Mouse (Mus musculus): ENCODE measurements around the gene Ebf1. TPM values are rescaled to one million over a fixed set of nuclear protein-coding genes. Genes with fewer than 3 reads are reported as not detected.

The Ebf1 gene
- polyA plus RNA-seq, 1 experiment from 2014 or later = 11.6 TPM

DNA sequence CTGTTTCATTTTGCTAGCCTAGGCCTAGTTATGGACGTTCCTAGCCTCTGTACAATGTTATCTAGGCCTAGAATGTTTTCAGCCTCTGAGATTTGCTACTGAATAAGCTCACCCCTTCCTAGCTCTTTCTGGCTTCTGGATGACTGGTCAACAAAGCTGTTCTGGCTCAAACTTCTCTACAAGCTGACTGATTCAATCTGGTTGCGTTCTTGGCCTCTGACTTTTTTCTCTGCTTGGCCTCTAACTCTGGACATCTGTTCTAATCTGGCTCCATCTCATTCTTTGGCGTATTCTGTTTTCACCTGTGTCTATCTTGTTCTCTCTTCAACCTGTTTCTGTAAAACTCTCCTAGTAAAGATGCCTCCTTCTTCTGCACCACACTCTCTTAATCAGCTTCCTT is 400.4 kb downstream of the Ebf1 start:
- no peak overlapping the region for H3K4me2 ChIP-seq
- no peak overlapping the region for H3K27ac ChIP-seq (ENCODE audit: low read depth)
- H3K36me3 ChIP-seq (ENCODE audit: insufficient read depth) = no peaks in the 10 kb centered on the region
- no peak overlapping the region for H3K9ac ChIP-seq
- H3K9me3 ChIP-seq (ENCODE audit: low read depth, low read length) = no peaks in the 10 kb centered on the region
- 69% methylated on average over 3 of the region's 3 CpGs for WGBS
- no peak overlapping the region for H3K4me3 ChIP-seq (ENCODE audit: low read depth, low read length)
- no peak for TF ChIP-seq CTCF (IDR thresholded peaks at IDR 0.05; ENCODE audit: low read depth)
- no peaks in the 10 kb centered on the region for H3K27me3 ChIP-seq (ENCODE audit: insufficient read depth, low read length)
- ATAC-seq (ENCODE audit: insufficient read depth) (no peak), DNase-seq (no peak)
- H3K4me1 ChIP-seq (ENCODE audit: insufficient read depth) = no peaks in the 10 kb centered on the region

GRCm38 (mm10) chr11:45026012-45026411 is 408.9 kb downstream of the Ebf1 start:
- no peak overlapping the region for H3K4me3 ChIP-seq (ENCODE audit: low read depth, low read length)
- H3K36me3 ChIP-seq (ENCODE audit: insufficient read depth) = no peaks in the 10 kb centered on the region
- no peaks in the 10 kb centered on the region for H3K27me3 ChIP-seq (ENCODE audit: insufficient read depth, low read length)
- ATAC-seq (ENCODE audit: insufficient read depth) = no peak
- no peaks in the 10 kb centered on the region for H3K9me3 ChIP-seq (ENCODE audit: low read depth, low read length)
- DNase-seq = no peak
- H3K27ac ChIP-seq (ENCODE audit: low read depth) = no peak overlapping the region
- 86% methylated on average over 5 of the region's 5 CpGs for WGBS
- no peak for TF ChIP-seq CTCF (IDR thresholded peaks at IDR 0.05; ENCODE audit: low read depth)
- H3K9ac ChIP-seq = no peak overlapping the region
- no peak overlapping the region for H3K4me2 ChIP-seq
- H3K4me1 ChIP-seq (ENCODE audit: insufficient read depth) = no peaks in the 10 kb centered on the region

GRCm38 (mm10) chr11:45026674-45027073 is 409.6 kb downstream of the Ebf1 start:
- peak overlapping the region; percentile 14; the same call in 1 of the 2 replicates for H3K4me2 ChIP-seq
- H3K4me1 ChIP-seq (ENCODE audit: insufficient read depth) = no peaks in the 10 kb centered on the region
- TF ChIP-seq CTCF (IDR thresholded peaks at IDR 0.05; ENCODE audit: low read depth) = no peak
- H3K27ac ChIP-seq (ENCODE audit: low read depth) = no peak overlapping the region
- no peak overlapping the region for H3K4me3 ChIP-seq (ENCODE audit: low read depth, low read length)
- H3K36me3 ChIP-seq (ENCODE audit: insufficient read depth) = no peaks in the 10 kb centered on the region
- WGBS = 26% methylated on average over 11 of the region's 11 CpGs
- no peak overlapping the region for H3K9ac ChIP-seq
- no peaks in the 10 kb centered on the region for H3K27me3 ChIP-seq (ENCODE audit: insufficient read depth, low read length)
- no peaks in the 10 kb centered on the region for H3K9me3 ChIP-seq (ENCODE audit: low read depth, low read length)
- DNase-seq (peak; percentile 16), ATAC-seq (ENCODE audit: insufficient read depth) (no peak)

- WGBS = 51% methylated on average over 7 of the region's 7 CpGs
- H3K4me2 ChIP-seq = peak overlapping the region; percentile 14; the same call in 1 of the 2 replicates
These were observed 410.0 kb downstream of the Ebf1 start for GRCm38 (mm10) chr11:45027076-45027475.

GRCm38 (mm10) chr11:45055744-45056610 is 438.9 kb downstream of the Ebf1 start:
- Histone ChIP-seq H3K36me3 (ENCODE audit: insufficient read depth) (no peaks in the 10 kb centered on the region), H3K27me3 (ENCODE audit: insufficient read depth, low read length) (no peaks in the 10 kb centered on the region), H3K9me3 (ENCODE audit: low read depth, low read length) (no peaks in the 10 kb centered on the region), H3K4me1 (ENCODE audit: insufficient read depth) (no peaks in the 10 kb centered on the region), H3K4me2 (no peak overlapping the region), H3K9ac (no peak overlapping the region), H3K4me3 (ENCODE audit: low read depth, low read length) (no peak overlapping the region), H3K27ac (ENCODE audit: low read depth) (no peak overlapping the region)
- no peak for DNase-seq
- no peak for TF ChIP-seq CTCF (IDR thresholded peaks at IDR 0.05; ENCODE audit: low read depth)
- 80% methylated on average over 7 of the region's 7 CpGs for WGBS
- no peak for ATAC-seq (ENCODE audit: insufficient read depth)

More at GRCm38 (mm10) chr11:45027076-45027475, 410.0 kb downstream of the Ebf1 start:
- no peak overlapping the region for H3K27ac ChIP-seq (ENCODE audit: low read depth)
- DNase-seq = no peak
- H3K4me3 ChIP-seq (ENCODE audit: low read depth, low read length) = no peak overlapping the region
- no peaks in the 10 kb centered on the region for H3K36me3 ChIP-seq (ENCODE audit: insufficient read depth)
- ATAC-seq (ENCODE audit: insufficient read depth) = no peak
- no peak overlapping the region for H3K9ac ChIP-seq
- no peaks in the 10 kb centered on the region for H3K4me1 ChIP-seq (ENCODE audit: insufficient read depth)
- no peaks in the 10 kb centered on the region for H3K9me3 ChIP-seq (ENCODE audit: low read depth, low read length)
- no peak for TF ChIP-seq CTCF (IDR thresholded peaks at IDR 0.05; ENCODE audit: low read depth)
- no peaks in the 10 kb centered on the region for H3K27me3 ChIP-seq (ENCODE audit: insufficient read depth, low read length)

Other genes with a start within 250 kb of the Ebf1 start
- not detected in 2 replicates for gene Il12b, start 217.3 kb upstream of the Ebf1 start, polyA plus RNA-seq (2014; fragmentation: Nextera tagmentation; extraction: Ambion mirVana)
- gene Ublcp1, start 146.8 kb upstream of the Ebf1 start, polyA plus RNA-seq (2014; fragmentation: Nextera tagmentation; extraction: Ambion mirVana) = 68.6 and 73.1 TPM in 2 replicates
- 85.7 and 89.5 TPM in 2 replicates for gene Rnf145, start 98.4 kb upstream of the Ebf1 start, polyA plus RNA-seq (2014; fragmentation: Nextera tagmentation; extraction: Ambion mirVana)